Mouse (Mus musculus): Measurements from ENCODE around the gene Nup205. TPM values are rescaled to one million over a fixed set of nuclear protein-coding genes. Genes with fewer than 3 reads are reported as not detected.
"Not testable (repeated sequence)": the region's sequence is repeated elsewhere in the genome, so short reads cannot be mapped to it uniquely, and the experiment has no call there.

Nup205 gene
- 23.3 and 23.4 TPM in 2 replicates for polyA plus RNA-seq (2015; fragmentation: Nextera tagmentation; extraction: Ambion mirVana)

- H3K36me3 ChIP-seq: no peaks in the 10 kb centered on the region
- no peaks in the 10 kb centered on the region for H3K27me3 ChIP-seq (replicated peaks)
- H3K9me3 ChIP-seq: no peaks in the 10 kb centered on the region
- 3% methylated on average over 34 of the region's 34 CpGs for WGBS
- peaks cover 22% of the 10 kb centered on the region for H3K4me1 ChIP-seq
- H3K9ac ChIP-seq: peak within 1 kb of the TSS; percentile 89
- H3K27ac ChIP-seq (replicated peaks): peak within 1 kb of the TSS; percentile 91
- peak within 1 kb of the TSS; percentile 85 for H3K4me2 ChIP-seq
- peak; percentile 83 for ATAC-seq (ENCODE audit: extremely low read depth, insufficient number of reproducible peaks, low FRiP score, low TSS enrichment)
- peak within 1 kb of the TSS; percentile 79 for H3K4me3 ChIP-seq
These were observed at the start of gene Nup205 for GRCm38 (mm10) chr6:35176979-35177649. Gene Nup205, plus strand, starts transcription at chr6:35177421.

- under 1% methylated on average over 11 of the region's 11 CpGs for WGBS
- Histone ChIP-seq H3K27me3 (replicated peaks) (no peaks in the 10 kb centered on the region), H3K9ac (peak overlapping the region; percentile 95), H3K9me3 (no peaks in the 10 kb centered on the region), H3K27ac (replicated peaks) (peak overlapping the region; percentile 92), H3K4me1 (peaks cover 25% of the 10 kb centered on the region), H3K4me3 (peak overlapping the region; percentile 89), H3K4me2 (peak overlapping the region; percentile 98), H3K36me3 (no peaks in the 10 kb centered on the region)
- ATAC-seq (ENCODE audit: extremely low read depth, insufficient number of reproducible peaks, low FRiP score, low TSS enrichment): no peak
These were observed 44.4 kb upstream of the Nup205 start for GRCm38 (mm10) chr6:35132806-35133205.

GRCm38 (mm10) chr6:35133246-35133578, 44.0 kb upstream of the Nup205 start:
- Histone ChIP-seq H3K4me1 (peaks cover 25% of the 10 kb centered on the region), H3K4me3 (peak overlapping the region; percentile 89), H3K36me3 (no peaks in the 10 kb centered on the region), H3K9ac (peak overlapping the region; percentile 95), H3K4me2 (peak overlapping the region; percentile 98), H3K27ac (replicated peaks) (peak overlapping the region; percentile 92), H3K27me3 (replicated peaks) (no peaks in the 10 kb centered on the region), H3K9me3 (no peaks in the 10 kb centered on the region)
- WGBS: 0% methylated on average over 20 of the region's 25 CpGs
- peak; percentile 86 for ATAC-seq (ENCODE audit: extremely low read depth, insufficient number of reproducible peaks, low FRiP score, low TSS enrichment)

GRCm38 (mm10) chr6:35133579-35134488, 43.4 kb upstream of the Nup205 start, which contains the start of gene Cnot4:
Gene Cnot4, minus strand, starts transcription at chr6:35133724.
- under 1% methylated on average over 54 of the region's 55 CpGs for WGBS
- peak within 1 kb of the TSS; percentile 98 for H3K4me2 ChIP-seq
- H3K4me1 ChIP-seq: peaks cover 25% of the 10 kb centered on the region
- H3K9me3 ChIP-seq: no peaks in the 10 kb centered on the region
- H3K4me3 ChIP-seq: peak within 1 kb of the TSS; percentile 89
- no peaks in the 10 kb centered on the region for H3K36me3 ChIP-seq
- no peaks in the 10 kb centered on the region for H3K27me3 ChIP-seq (replicated peaks)
- ATAC-seq (ENCODE audit: extremely low read depth, insufficient number of reproducible peaks, low FRiP score, low TSS enrichment): peak; percentile 98
- peak within 1 kb of the TSS; percentile 92 for H3K27ac ChIP-seq (replicated peaks)
- H3K9ac ChIP-seq: peak within 1 kb of the TSS; percentile 95

- H3K27me3 ChIP-seq (replicated peaks): no peaks in the 10 kb centered on the region
- H3K9ac ChIP-seq: peak overlapping the region; percentile 77; the same call in 1 of the 2 replicates
- H3K36me3 ChIP-seq: no peaks in the 10 kb centered on the region
- H3K4me2 ChIP-seq: peak overlapping the region; percentile 94
- ATAC-seq (ENCODE audit: extremely low read depth, insufficient number of reproducible peaks, low FRiP score, low TSS enrichment): no peak
- H3K9me3 ChIP-seq: no peaks in the 10 kb centered on the region
- H3K4me1 ChIP-seq: peaks cover 25% of the 10 kb centered on the region
- WGBS: 52% methylated on average over 2 of the region's 2 CpGs
- H3K27ac ChIP-seq (replicated peaks): no peak overlapping the region
- peak overlapping the region; percentile 89 for H3K4me3 ChIP-seq
These were observed 42.4 kb upstream of the Nup205 start for GRCm38 (mm10) chr6:35134844-35135243.

- no peak overlapping the region for H3K27ac ChIP-seq (replicated peaks)
- H3K4me2 ChIP-seq: no peak overlapping the region
- H3K4me3 ChIP-seq: no peak overlapping the region
- H3K9me3 ChIP-seq: peaks cover 4% of the 10 kb centered on the region; the same call in 1 of the 2 replicates
- no peaks in the 10 kb centered on the region for H3K27me3 ChIP-seq (replicated peaks)
- no peak for ATAC-seq (ENCODE audit: extremely low read depth, insufficient number of reproducible peaks, low FRiP score, low TSS enrichment)
- H3K36me3 ChIP-seq: no peaks in the 10 kb centered on the region
- 86% methylated on average over 1 of the region's 1 CpGs for WGBS
- H3K9ac ChIP-seq: no peak overlapping the region
- H3K4me1 ChIP-seq: no peaks in the 10 kb centered on the region
These were observed 36.9 kb upstream of the Nup205 start for GRCm38 (mm10) chr6:35140351-35140750.

GRCm38 (mm10) chr6:35145569-35145968, 31.7 kb upstream of the Nup205 start:
- no peak overlapping the region for H3K4me3 ChIP-seq
- peaks cover 4% of the 10 kb centered on the region; the same call in 1 of the 2 replicates for H3K9me3 ChIP-seq
- H3K36me3 ChIP-seq: no peaks in the 10 kb centered on the region
- no peak overlapping the region for H3K9ac ChIP-seq
- H3K27ac ChIP-seq (replicated peaks): no peak overlapping the region
- H3K4me1 ChIP-seq: no peaks in the 10 kb centered on the region
- no peaks in the 10 kb centered on the region for H3K27me3 ChIP-seq (replicated peaks)
- no peak overlapping the region for H3K4me2 ChIP-seq
- 75% methylated on average over 2 of the region's 2 CpGs for WGBS
- no peak for ATAC-seq (ENCODE audit: extremely low read depth, insufficient number of reproducible peaks, low FRiP score, low TSS enrichment)

GRCm38 (mm10) chr6:35147726-35148422, 29.3 kb upstream of the Nup205 start:
- no peak overlapping the region for H3K4me2 ChIP-seq
- 55% methylated on average over 3 of the region's 3 CpGs for WGBS
- H3K9me3 ChIP-seq: peaks cover 4% of the 10 kb centered on the region; the same call in 1 of the 2 replicates
- no peaks in the 10 kb centered on the region for H3K4me1 ChIP-seq
- no peak for ATAC-seq (ENCODE audit: extremely low read depth, insufficient number of reproducible peaks, low FRiP score, low TSS enrichment)
- no peaks in the 10 kb centered on the region for H3K27me3 ChIP-seq (replicated peaks)
- no peak overlapping the region for H3K9ac ChIP-seq
- H3K27ac ChIP-seq (replicated peaks): no peak overlapping the region
- no peak overlapping the region for H3K4me3 ChIP-seq
- H3K36me3 ChIP-seq: no peaks in the 10 kb centered on the region

- no peaks in the 10 kb centered on the region for H3K9me3 ChIP-seq
- no peaks in the 10 kb centered on the region for H3K36me3 ChIP-seq
- H3K9ac ChIP-seq: no peak overlapping the region
- H3K27me3 ChIP-seq (replicated peaks): no peaks in the 10 kb centered on the region
- H3K27ac ChIP-seq (replicated peaks): no peak overlapping the region
- no peak overlapping the region for H3K4me2 ChIP-seq
- no peak overlapping the region for H3K4me3 ChIP-seq
- H3K4me1 ChIP-seq: peaks cover 12% of the 10 kb centered on the region
- ATAC-seq (ENCODE audit: extremely low read depth, insufficient number of reproducible peaks, low FRiP score, low TSS enrichment): no peak
These were observed 22.7 kb upstream of the Nup205 start for GRCm38 (mm10) chr6:35154540-35154939.

- no peak overlapping the region for H3K27ac ChIP-seq (replicated peaks)
- H3K9ac ChIP-seq: no peak overlapping the region
- H3K27me3 ChIP-seq (replicated peaks): no peaks in the 10 kb centered on the region
- WGBS: 54% methylated on average over 4 of the region's 4 CpGs
- ATAC-seq (ENCODE audit: extremely low read depth, insufficient number of reproducible peaks, low FRiP score, low TSS enrichment): no peak
- no peak overlapping the region for H3K4me3 ChIP-seq
- no peak overlapping the region for H3K4me2 ChIP-seq
- H3K4me1 ChIP-seq: no peaks in the 10 kb centered on the region
- no peaks in the 10 kb centered on the region for H3K9me3 ChIP-seq
- H3K36me3 ChIP-seq: no peaks in the 10 kb centered on the region
These were observed 8.0 kb upstream of the Nup205 start for GRCm38 (mm10) chr6:35169250-35169649.

- H3K4me3 ChIP-seq; H3K4me2 ChIP-seq; H3K27me3 ChIP-seq (replicated peaks); H3K9me3 ChIP-seq; H3K4me1 ChIP-seq; H3K27ac ChIP-seq (replicated peaks); H3K36me3 ChIP-seq; H3K9ac ChIP-seq; ATAC-seq (ENCODE audit: extremely low read depth, insufficient number of reproducible peaks, low FRiP score, low TSS enrichment): not testable (repeated sequence)
- WGBS: 59% methylated on average over 3 of the region's 3 CpGs
These were observed 5.2 kb upstream of the Nup205 start for GRCm38 (mm10) chr6:35172028-35172427.
